Mouse (Mus musculus): ENCODE data around the gene Sema3b. TPM values are rescaled to one million over a fixed set of nuclear protein-coding genes. Genes with fewer than 3 reads are reported as not detected.

Gene Sema3b
- 93.4 and 98.5 TPM in 2 replicates for polyA plus RNA-seq (2012; rRNA removed)

GRCm38 (mm10) chr9:107608741-107609432, at the start of gene Sema3b:
Gene Sema3b (minus strand): TSS chr9:107609229.

GRCm38 (mm10) chr9:107635279-107636028, 26.4 kb upstream of the Sema3b start, which contains the start of gene Gnai2:
Gene Gnai2 (minus strand): TSS chr9:107635367.

GRCm38 (mm10) chr9:107586974-107587832, 21.8 kb downstream of the Sema3b start, which contains the start of gene Ifrd2:
Gene Ifrd2 (plus strand): TSS chr9:107587642.

GRCm38 (mm10) chr9:107580501-107581317, 28.3 kb downstream of the Sema3b start, which contains the start of gene Hyal3:
Gene Hyal3 (plus strand): TSS chr9:107580818.

GRCm38 (mm10) chr9:107578587-107578986, 30.4 kb downstream of the Sema3b start, which contains the start of gene Naa80:
Gene Naa80 (plus strand): TSS chr9:107578887.

GRCm38 (mm10) chr9:107576357-107577107, 32.5 kb downstream of the Sema3b start, which contains the start of gene Hyal1:
Gene Hyal1 (plus strand): TSS chr9:107576927.

GRCm38 (mm10) chr9:107567702-107568319, 41.2 kb downstream of the Sema3b start, which contains the start of gene Hyal2:
Gene Hyal2 (plus strand): TSS chr9:107567945.

GRCm38 (mm10) chr9:107563029-107563581, 45.9 kb downstream of the Sema3b start, which contains the start of gene Tusc2:
Gene Tusc2 (plus strand): TSS chr9:107563255.

GRCm38 (mm10) chr9:107551117-107551889, 57.7 kb downstream of the Sema3b start, which contains the start of gene Rassf1:
Gene Rassf1 (plus strand): TSS chr9:107551555.

Other genes starting within 250 kb of the Sema3b start
- gene Cacna2d2, start 209.6 kb downstream of the Sema3b start, polyA plus RNA-seq (2012; rRNA removed): 20.0 and 33.9 TPM in 2 replicates
- 73.8 and 95.5 TPM in 2 replicates for gene Tmem115, start 75.3 kb downstream of the Sema3b start, polyA plus RNA-seq (2012; rRNA removed)
- 37.4 and 58.8 TPM in 2 replicates for gene Cyb561d2, start 67.0 kb downstream of the Sema3b start, polyA plus RNA-seq (2012; rRNA removed)
- 26.5 and 29.3 TPM in 2 replicates for gene Nprl2, start 67.0 kb downstream of the Sema3b start, polyA plus RNA-seq (2012; rRNA removed)
- 0.41 and 0.65 TPM in 2 replicates for gene Zmynd10, start 61.9 kb downstream of the Sema3b start, polyA plus RNA-seq (2012; rRNA removed)
- 27.3 and 28.5 TPM in 2 replicates for gene Rassf1, start 57.7 kb downstream of the Sema3b start, polyA plus RNA-seq (2012; rRNA removed)
- gene Tusc2, start 46.0 kb downstream of the Sema3b start, polyA plus RNA-seq (2012; rRNA removed): 78.3 and 101 TPM in 2 replicates
- 91.7 and 94.5 TPM in 2 replicates for gene Hyal2, start 41.3 kb downstream of the Sema3b start, polyA plus RNA-seq (2012; rRNA removed)
- gene Hyal1, start 32.3 kb downstream of the Sema3b start, polyA plus RNA-seq (2012; rRNA removed): 4.4 and 5.2 TPM in 2 replicates
- 53.5 and 65.8 TPM in 2 replicates for gene Naa80, start 30.3 kb downstream of the Sema3b start, polyA plus RNA-seq (2012; rRNA removed)
- gene Hyal3, start 28.4 kb downstream of the Sema3b start, polyA plus RNA-seq (2012; rRNA removed): 0.96 and 0.98 TPM in 2 replicates
- 62.5 and 65.0 TPM in 2 replicates for gene Ifrd2, start 21.6 kb downstream of the Sema3b start, polyA plus RNA-seq (2012; rRNA removed)
- gene Gnai2, start 26.1 kb upstream of the Sema3b start, polyA plus RNA-seq (2012; rRNA removed): 562 and 599 TPM in 2 replicates
- 0.81 and 7.5 TPM in 2 replicates for gene Slc38a3, start 60.3 kb upstream of the Sema3b start, polyA plus RNA-seq (2012; rRNA removed)
- 0.14 TPM in 1 of 2 replicates, not detected in the other for gene Gnat1, start 70.5 kb upstream of the Sema3b start, polyA plus RNA-seq (2012; rRNA removed)
- 76.2 and 89.6 TPM in 2 replicates for gene Sema3f, start 101.2 kb upstream of the Sema3b start, polyA plus RNA-seq (2012; rRNA removed)
- 40.9 and 42.4 TPM in 2 replicates for gene Rbm5, start 161.8 kb upstream of the Sema3b start, polyA plus RNA-seq (2012; rRNA removed)